Mouse (Mus musculus) brown adipose tissue, adult 24 weeks (tissue): ENCODE measurements around the gene Hunk. TPM values are rescaled to one million over a fixed set of nuclear protein-coding genes. Genes with fewer than 3 reads are reported as not detected.

Experiments
- H3K27ac ChIP-seq: fragments of 200-500 bp; replicated peaks from 2 replicates; pipeline ENCODE4 v1.5.1; 2012; ENCODE audit warnings: low read depth, mild to moderate bottlenecking, low read length
- H3K4me1 ChIP-seq: fragments of 200-500 bp; 2 replicates; pipeline ENCODE4 v1.6.1; 2012; ENCODE audit warnings: low read length, mixed read lengths; ENCODE audit not compliant: control insufficient read depth, insufficient read depth, insufficient read length
- H3K4me3 ChIP-seq: fragments of 200-500 bp; 2 replicates; pipeline ENCODE4 v1.5.1; 2012; ENCODE audit warnings: low read depth, mild to moderate bottlenecking, low read length, moderate library complexity; ENCODE audit not compliant: insufficient read depth
- polyA plus RNA-seq: library from polyadenylated mRNA; stranded (reverse); fragments of >200 nt; gene quantifications from 2 replicates; pipeline ENCODE4 v1.2.4, GENCODE M21; 2012; ENCODE audit not compliant: missing spikeins, insufficient read depth, insufficient read length

The Hunk gene
- polyA plus RNA-seq, 1 experiment, result not detected

DNA sequence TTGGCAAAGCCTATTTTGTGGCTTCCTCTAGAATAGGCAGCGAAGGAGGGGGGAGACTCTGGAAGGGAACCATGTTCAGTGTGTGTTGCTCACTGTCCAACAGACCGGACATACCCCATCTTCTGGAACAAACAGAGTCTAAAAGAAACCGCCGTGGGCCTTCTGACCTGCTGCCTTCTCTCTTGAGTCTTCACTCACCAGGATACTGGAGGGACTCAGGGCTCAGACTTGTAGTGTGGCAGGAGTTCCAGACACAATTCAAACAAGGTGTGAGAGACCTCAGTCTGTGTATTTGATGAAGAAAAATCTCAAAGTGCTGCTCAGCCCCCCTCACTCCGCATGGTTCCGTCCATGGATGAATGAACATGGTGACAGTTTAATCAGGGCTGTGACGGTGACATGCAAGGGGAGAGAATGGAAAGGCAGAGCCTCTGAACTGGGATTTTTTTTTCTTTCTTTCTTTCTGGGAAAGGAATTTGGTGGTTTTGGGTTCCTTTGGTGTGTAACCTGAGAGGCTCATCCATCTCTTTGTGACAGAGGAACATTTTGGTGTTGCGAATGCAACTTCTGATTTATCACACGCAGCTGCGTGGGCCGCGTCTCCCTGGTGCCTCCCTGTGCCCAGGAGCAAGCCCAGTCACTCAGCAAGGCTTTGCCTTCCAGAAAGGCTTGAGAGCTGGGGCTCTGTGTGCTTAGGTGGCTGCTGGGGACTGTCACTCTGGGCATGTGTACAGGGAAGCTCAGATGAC lies 21.9 kb downstream of the Hunk start:
- Histone ChIP-seq H3K27ac (no peak overlapping the region), H3K4me1 (no peaks in the 10 kb centered on the region), H3K4me3 (no peak overlapping the region)

DNA sequence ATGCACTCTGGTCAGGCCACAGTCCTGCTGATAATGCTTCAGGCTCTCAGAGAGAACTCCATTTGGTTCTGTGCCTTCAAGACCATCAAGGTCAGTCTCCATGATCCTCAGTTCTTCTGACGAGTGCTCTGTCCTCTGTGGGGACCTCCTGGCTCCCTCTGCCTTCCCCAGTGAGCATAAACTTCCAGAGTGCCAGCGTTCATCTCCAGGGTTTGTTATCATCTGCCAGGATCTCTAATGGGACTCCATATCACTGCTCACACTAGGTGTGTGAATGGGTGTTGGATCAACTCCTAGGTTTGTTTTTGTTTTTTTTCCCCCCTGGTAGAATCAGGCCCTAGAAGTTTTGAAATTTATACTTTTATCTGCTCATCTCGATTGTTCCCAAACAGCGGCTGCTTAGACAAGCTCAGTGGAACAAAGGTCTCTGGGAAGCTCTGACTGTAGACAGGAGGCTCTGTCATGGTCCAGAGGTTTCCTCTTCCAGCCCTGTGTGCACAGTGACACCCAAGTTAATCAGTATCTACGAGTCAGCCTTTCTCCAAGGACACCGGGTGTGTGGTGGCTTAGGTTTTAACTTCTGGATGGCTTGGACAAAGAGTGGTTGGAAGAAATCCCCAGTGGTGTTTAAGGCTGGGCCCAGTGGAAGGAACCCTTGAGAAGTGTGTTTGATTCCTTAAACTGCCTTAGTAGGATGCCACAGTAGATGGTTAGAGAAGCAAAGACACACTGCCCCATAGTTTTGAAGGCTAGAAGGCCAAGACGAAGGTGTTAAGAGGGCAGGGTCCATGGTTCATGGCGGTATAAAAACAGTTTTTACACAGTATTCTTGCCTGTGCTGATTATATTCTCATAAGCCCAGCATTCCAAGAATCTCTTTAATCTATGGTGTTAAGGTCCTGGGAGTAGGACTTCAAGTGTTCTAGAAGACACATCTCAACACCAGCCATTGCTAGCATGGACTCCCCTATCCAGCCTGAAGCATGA lies 26.6 kb downstream of the Hunk start:
- Histone ChIP-seq H3K4me3 (no peak overlapping the region), H3K4me1 (no peaks in the 10 kb centered on the region), H3K27ac (no peak overlapping the region)

DNA sequence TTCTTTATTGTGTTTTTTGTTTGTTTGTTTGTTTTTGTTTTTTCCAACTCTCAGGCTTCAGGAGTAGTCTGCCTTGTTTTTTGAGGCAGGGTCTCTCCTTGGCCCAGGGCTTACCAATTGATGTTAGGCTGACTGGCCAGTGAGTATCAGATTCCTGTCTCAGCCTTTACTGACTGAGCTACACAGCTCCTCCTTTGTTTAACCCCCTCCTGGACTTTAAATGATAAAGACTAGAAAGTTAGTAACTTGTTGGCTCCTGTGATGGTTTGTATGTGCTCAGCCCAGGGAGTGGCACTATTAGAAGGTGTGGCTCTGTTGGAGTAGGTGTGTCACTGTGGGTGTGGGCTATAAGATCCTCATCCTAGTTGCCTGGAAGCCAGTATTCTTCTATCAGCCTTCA lies 30.8 kb downstream of the Hunk start:
- no peak overlapping the region for H3K27ac ChIP-seq
- H3K4me1 ChIP-seq, result no peaks in the 10 kb centered on the region
- no peak overlapping the region for H3K4me3 ChIP-seq

DNA sequence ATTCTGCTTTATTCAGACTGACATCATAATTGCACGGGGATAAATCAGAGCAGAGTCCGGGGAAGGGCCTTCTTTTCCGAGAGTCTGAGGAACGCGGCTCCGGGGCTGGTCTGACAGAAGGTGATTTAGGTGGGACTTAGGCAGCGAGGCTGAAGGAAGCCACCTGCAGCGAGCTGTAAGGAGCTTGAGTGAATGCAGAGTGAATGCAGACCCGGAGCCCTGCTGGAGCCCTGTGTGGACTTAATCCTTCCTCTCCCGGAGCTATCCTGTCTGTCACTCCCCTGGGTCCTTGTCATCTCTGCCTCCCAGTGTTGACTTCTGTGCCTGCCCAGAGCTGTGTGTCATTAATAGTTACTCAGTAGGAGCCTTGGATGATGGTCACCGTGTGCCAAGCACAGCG lies 32.8 kb downstream of the Hunk start:
- H3K4me3 ChIP-seq, result no peak overlapping the region
- H3K4me1 ChIP-seq, result no peaks in the 10 kb centered on the region
- no peak overlapping the region for H3K27ac ChIP-seq

DNA sequence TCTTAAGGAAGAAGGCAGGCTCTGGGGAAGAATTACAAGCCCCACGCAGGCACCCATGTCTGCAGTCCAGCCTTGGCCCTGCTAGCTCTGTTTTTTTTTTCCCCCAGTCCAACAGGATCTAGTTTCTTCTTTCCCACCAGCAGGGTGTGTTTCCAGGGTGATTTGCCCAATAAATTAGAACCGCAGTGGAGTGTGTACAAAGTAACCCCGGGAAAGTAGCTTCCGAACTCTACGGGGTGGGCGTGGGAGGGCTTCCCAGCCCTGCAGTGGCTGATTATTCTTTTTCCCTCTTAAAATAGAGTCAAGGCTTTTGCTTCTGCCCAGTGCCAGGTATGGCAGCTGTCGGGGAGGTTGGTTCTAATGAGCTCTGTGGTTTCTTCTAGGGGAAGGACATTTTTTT lies 35.3 kb downstream of the Hunk start:
- Histone ChIP-seq H3K4me1 (no peaks in the 10 kb centered on the region), H3K27ac (no peak overlapping the region), H3K4me3 (no peak overlapping the region)

DNA sequence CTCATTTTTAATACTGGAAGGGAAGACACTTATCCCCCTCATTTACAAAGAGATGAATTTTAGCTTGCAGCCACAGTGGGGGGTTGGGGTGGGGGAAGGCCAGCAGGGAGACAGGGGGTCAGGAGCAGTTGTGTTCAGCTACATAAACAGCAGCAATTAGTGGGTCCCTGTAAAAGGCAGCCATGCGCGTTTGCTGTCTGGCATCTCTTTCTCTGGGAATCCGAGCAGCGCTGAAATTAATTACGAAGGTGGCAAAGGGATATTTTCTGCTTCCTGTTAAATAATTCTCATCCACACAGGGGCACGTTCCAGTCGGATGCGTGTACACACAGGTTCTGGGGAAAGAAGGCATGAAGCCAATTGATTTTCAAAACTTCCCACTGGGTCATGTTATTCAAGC lies 35.7 kb downstream of the Hunk start:
- no peaks in the 10 kb centered on the region for H3K4me1 ChIP-seq
- no peak overlapping the region for H3K4me3 ChIP-seq
- H3K27ac ChIP-seq, result no peak overlapping the region

DNA sequence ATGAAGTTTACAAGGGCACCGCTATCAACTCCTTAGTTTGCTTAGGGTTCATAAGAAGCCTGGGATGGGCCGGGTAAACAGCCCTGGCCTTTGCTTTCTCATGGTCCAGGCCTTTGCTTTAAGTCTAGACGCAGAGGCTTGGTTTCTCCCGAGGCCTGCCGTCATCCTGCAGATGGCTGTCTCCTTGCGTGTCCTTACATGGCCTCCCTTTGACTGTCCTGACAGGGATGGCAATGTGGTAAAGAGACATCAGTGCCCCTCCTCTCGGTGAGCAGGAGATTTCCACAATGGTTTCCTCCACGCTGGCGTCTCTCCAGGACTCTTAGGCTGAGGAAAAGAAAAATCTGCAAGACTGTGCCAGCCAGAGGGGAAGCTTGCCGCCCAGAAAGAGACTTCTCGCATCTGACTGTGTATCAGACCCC lies 36.3 kb downstream of the Hunk start:
- H3K4me3 ChIP-seq, result no peak overlapping the region
- no peaks in the 10 kb centered on the region for H3K4me1 ChIP-seq
- H3K27ac ChIP-seq, result no peak overlapping the region

DNA sequence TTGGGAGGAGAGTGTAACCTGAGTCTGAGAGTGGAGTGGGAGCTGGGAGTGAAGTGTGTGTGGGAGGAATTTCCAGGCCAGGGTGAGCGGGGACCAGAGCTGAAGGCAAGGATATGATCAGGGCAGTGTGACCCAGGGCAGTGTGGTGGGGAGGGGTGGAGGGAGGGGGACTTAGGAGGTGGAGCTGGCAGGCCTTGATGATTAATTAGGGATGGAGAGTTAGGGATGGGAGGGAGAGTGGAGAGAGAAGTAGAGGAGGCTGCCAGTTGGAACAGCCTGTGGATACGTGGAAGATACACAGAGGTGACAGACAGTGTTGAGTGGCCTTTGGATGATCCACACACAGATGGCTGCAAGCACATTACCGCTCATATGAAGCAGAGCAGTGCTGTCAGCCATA lies 38.1 kb downstream of the Hunk start:
- Histone ChIP-seq H3K27ac (no peak overlapping the region), H3K4me3 (no peak overlapping the region), H3K4me1 (no peaks in the 10 kb centered on the region)

DNA sequence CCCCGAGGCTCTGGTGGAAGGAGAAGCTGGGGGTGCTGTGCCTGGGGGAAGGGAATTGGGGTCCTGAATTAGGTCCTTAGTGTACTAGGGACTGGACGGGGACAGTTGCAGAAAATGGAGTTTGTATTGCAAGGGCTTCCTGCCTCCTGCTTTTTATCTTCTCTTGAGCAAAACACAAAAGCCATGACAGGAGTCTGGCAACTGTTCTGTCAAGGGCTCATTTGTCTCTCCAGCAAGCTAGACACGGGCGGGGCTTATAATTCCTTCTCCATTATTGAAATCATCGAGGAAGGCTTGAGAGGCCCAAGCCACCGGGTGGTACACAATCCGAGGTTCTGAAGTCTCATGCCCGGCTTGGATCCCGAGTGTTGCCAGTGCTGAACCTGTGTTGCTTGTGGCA lies 38.6 kb downstream of the Hunk start:
- Histone ChIP-seq H3K4me3 (no peak overlapping the region), H3K4me1 (no peaks in the 10 kb centered on the region), H3K27ac (no peak overlapping the region)

DNA sequence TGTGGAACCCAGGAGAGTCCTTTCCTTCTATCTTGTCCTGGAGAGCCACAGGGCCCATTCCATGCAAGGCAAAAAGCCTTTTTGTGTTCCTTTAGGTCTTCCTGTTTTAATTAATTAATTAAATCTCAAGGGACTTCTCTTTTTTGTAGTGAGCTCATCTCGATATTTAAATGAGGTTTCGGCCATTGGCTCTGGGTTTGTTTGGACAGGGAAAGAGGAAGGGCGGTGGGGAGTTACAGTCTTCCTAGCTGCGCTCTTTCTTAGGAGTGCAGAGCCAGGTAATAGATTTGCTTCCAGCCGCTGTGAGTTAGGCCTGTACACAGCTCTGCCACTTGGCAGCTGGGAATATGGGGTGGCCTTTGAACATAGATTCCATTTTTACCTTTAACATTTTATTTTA lies 40.4 kb downstream of the Hunk start:
- H3K4me1 ChIP-seq, result no peaks in the 10 kb centered on the region
- H3K27ac ChIP-seq, result no peak overlapping the region
- H3K4me3 ChIP-seq, result no peak overlapping the region

DNA sequence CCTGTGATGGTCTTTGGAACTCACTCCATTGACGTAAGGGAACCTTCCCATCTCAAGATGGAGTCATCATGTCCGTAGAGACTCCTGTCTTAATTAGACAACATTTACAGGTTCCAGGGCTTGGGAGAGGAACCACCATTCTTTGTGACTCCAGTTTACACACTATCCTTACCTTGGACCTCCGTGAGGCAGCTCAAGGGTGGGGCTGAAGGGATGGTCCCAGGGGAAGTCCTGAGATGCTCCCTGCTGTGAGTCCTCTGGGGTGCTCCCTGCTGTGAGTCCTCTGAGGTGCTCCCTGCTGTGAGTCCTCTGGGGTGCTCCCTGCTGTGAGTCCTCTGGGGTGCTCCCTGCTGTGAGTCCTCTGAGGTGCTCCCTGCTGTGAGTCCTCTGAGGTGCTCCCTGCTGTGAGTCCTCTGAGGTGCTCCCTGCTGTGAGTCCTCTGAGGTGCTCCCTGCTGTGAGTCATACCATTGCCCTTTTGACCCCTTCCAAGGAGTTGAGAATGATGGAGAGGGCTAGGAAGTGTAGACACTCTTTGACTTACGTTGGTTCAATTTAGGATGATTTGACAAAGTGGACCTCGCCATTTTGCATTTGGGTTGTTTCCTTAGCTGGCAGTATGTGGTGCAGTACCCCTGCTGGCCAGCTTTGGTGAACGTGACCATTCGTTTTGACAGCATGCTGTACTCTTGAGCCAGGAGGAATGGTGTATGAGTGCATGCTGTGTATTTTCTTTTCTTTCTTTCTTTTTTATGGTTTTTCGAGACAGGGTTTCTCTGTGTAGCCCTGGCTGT lies 42.2 kb downstream of the Hunk start:
- H3K4me3 ChIP-seq, result no peak overlapping the region
- H3K27ac ChIP-seq, result no peak overlapping the region
- H3K4me1 ChIP-seq, result no peaks in the 10 kb centered on the region

DNA sequence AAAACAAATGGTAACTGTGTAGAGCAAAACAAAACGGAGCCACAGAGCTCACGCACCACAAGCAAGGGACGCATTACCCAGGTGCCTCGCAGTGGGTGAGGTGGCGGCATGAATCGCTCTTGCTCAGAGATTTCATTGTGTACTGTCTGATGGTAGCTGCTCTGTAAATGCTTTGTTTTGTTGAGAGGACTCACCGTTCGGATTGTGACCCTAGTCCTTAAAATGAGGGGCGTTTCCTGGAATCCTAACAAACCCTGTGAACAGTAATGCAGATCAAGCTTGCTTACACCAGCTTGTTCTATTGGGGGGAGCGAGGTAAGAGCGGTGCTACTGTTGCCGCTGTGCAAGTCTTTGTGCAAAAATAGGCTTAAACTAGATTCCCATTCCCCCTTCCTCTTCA lies 47.7 kb downstream of the Hunk start:
- H3K4me1 ChIP-seq, result no peaks in the 10 kb centered on the region
- no peak overlapping the region for H3K4me3 ChIP-seq

DNA sequence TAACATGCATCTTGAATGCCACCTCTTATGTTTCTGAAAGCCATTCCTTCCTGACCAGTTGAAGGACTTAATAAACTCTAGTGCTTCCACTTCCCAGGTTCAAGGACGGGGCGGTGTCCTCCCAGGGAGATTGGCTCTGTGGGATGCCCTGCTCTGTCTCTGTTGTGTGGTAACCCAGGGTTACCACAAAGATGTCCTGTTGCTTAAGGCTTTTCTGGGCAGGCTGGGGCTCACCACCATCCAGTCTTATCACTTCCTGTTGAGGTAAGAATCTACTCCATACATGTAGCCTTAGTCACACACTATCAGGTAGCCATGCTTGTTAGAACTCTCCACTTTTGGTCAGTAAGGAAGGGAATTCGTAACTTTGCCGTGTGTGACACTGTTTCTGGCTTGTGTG lies 49.4 kb downstream of the Hunk start:
- no peaks in the 10 kb centered on the region for H3K4me1 ChIP-seq
- no peak overlapping the region for H3K27ac ChIP-seq
- H3K4me3 ChIP-seq, result no peak overlapping the region

More for the DNA sequence above, 47.7 kb downstream of the Hunk start:
- H3K27ac ChIP-seq, result no peak overlapping the region

DNA sequence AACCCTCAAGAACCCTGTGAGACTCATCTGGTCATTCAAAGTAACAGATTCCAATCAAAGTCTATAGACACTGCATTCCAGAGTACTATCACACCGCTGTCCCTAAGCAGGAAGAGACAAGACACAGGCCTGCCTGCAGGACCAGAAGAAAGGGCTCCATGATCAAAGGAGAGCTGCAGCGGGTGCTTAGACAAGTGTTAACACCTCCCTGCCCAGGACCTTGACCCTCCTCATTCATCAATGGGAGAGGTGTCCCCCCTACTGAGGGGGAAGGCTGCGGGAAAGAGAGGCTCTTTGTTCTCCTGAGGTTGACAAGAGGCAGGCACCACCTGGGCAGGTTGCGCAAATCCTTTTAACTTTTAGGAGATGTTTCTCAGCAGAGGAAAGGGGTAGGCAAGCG lies 51.5 kb downstream of the Hunk start:
- H3K27ac ChIP-seq, result no peak overlapping the region
- H3K4me3 ChIP-seq, result no peak overlapping the region
- no peaks in the 10 kb centered on the region for H3K4me1 ChIP-seq

DNA sequence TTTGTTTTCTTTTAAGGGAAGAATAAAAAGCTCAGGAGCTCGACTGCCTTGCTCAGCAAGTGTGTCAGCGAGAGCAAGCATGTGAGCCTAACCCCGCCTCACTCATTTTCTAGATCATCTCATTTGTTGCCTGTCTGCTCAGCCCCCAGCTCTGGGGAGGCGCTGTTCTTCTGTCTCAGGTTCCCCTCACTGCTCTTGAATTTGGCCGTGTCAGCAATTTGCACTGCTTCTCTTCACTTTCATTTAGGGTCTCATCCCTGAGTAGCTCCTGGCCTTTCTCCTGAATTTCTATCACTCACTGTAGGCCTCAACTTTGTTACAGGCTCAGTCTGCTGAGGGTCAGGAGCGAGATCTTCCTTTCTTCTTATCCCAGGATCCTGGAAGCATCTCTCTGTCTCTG lies 53.7 kb downstream of the Hunk start:
- H3K27ac ChIP-seq, result no peak overlapping the region
- H3K4me1 ChIP-seq, result no peaks in the 10 kb centered on the region
- H3K4me3 ChIP-seq, result no peak overlapping the region
